7 mouse cellular contexts compared by ENCODE assay signal in the genomic region with DNA sequence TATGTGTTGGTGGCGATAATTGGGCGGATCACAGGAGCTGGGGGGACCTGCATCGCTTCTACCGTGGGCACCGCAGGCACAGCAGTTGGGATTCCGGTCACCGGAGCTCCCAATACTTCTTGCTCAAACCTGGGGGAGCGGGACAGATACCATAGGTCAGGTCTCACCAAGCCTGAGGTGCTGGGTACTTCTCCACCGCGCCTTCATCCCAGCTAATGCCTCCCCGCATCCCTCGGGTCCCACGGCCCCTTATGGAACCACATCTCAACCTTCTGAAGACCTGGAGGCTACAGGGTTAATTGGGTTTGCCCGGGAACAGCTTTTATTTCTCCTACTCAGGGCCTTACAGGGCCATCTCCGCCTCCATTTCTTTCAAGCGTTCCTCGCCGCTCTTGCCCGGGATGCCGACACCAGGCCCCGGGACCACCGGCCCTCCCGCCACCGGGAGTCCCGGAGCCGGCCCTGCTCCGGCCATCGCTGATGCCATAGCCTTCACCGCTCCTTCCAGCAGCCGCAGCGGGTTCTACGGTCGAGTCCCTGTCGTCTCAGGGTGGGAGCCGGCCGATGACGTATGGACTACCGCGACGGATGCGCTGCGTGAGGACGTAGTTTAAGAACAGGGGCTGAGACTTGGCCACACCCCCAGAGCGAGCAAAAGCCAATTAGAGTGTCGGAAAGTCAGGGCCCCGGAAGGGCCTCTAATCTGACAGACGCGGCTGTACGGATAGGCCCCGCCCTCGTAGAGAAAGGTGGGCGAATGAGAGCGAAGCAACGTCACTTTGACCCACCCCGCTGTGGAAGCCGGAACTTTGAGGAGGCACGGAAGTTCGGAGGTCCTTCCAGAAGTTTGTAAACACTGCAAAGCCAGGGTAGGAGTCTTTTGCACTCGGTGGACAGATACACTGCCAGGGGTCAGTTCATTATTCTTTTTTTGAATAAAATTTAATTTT. TPM values are rescaled to one million over a fixed set of nuclear protein-coding genes. Genes with fewer than 3 reads are reported as not detected.
A peak's percentile ranks its signal among the peaks of the same experiment; 100 is the strongest.
DNase-seq lines count a peak whose midpoint lies in the region; ATAC-seq lines count a peak whose summit lies in the region.

Gene Rbm42 (minus strand): TSS at position 727 of the 950 bp plus-strand sequence.

- H3K4me3 ChIP-seq in embryonic facial prominence, embryonic 11.5 days (ENCODE audit: low read depth, low read length): peak within 1 kb of the TSS; percentile 90
- peak within 1 kb of the TSS; percentile 84 for H3K4me3 ChIP-seq in limb, embryonic 10.5 days
- H3K4me3 ChIP-seq in midbrain, embryonic 13.5 days (replicated peaks): peak within 1 kb of the TSS; percentile 88

- H3K36me3 ChIP-seq in embryonic facial prominence, embryonic 11.5 days (replicated peaks; ENCODE audit: control insufficient read depth, insufficient read depth, low read depth, low read length): peaks cover 2% of the 10 kb centered on the region
- H3K36me3 ChIP-seq in limb, embryonic 10.5 days: peaks cover 71% of the 10 kb centered on the region
- peaks cover 63% of the 10 kb centered on the region for H3K36me3 ChIP-seq in midbrain, embryonic 13.5 days

- peak; percentile 99 for DNase-seq in adrenal gland, postnatal 14 days
- peak; percentile 99 for DNase-seq in embryonic facial prominence, embryonic 11.5 days (ENCODE audit: low spot score)
- DNase-seq in kidney, adult 11 months: peak; percentile 99
- peak; percentile 96 for DNase-seq in limb, embryonic 10.5 days (ENCODE audit: low spot score)
- DNase-seq in spleen, adult 12 weeks (ENCODE audit: low spot score): peak; percentile 95

- H3K9ac ChIP-seq in embryonic facial prominence, embryonic 11.5 days (replicated peaks; ENCODE audit: low read length): peak within 1 kb of the TSS; percentile 93
- H3K9ac ChIP-seq in midbrain, embryonic 13.5 days (replicated peaks): peak within 1 kb of the TSS; percentile 90

- H3K9me3 ChIP-seq in embryonic facial prominence, embryonic 11.5 days (replicated peaks; ENCODE audit: control insufficient read depth, low read length): no peaks in the 10 kb centered on the region
- no peaks in the 10 kb centered on the region for H3K9me3 ChIP-seq in limb, embryonic 10.5 days (replicated peaks)
- no peaks in the 10 kb centered on the region for H3K9me3 ChIP-seq in midbrain, embryonic 13.5 days

- no peaks in the 10 kb centered on the region for H3K4me1 ChIP-seq in embryonic facial prominence, embryonic 11.5 days (ENCODE audit: control insufficient read depth, insufficient read depth, low read length)
- H3K4me1 ChIP-seq in limb, embryonic 10.5 days: peaks cover 6% of the 10 kb centered on the region
- H3K4me1 ChIP-seq in midbrain, embryonic 13.5 days (replicated peaks): peaks cover 15% of the 10 kb centered on the region

- peak; percentile 98 for ATAC-seq in embryonic facial prominence, embryonic 11.5 days (replicated peaks; ENCODE audit: insufficient number of reproducible peaks, low FRiP score, low TSS enrichment, low read depth)
- peak; percentile 98 for ATAC-seq in granulocyte monocyte progenitor cell, adult 5-6 weeks (replicated peaks; ENCODE audit: poor library complexity, severe bottlenecking)
- ATAC-seq in midbrain, embryonic 13.5 days: peak; percentile 99

- 2% methylated on average over 59 of the region's 59 CpGs for WGBS in embryonic facial prominence, embryonic 11.5 days
- WGBS in limb, embryonic 10.5 days: 2% methylated on average over 59 of the region's 59 CpGs
- WGBS in midbrain, embryonic 13.5 days: 2% methylated on average over 59 of the region's 59 CpGs

- peak within 1 kb of the TSS; percentile 72 for H3K4me2 ChIP-seq in embryonic facial prominence, embryonic 11.5 days (ENCODE audit: low read depth, low read length)
- peak within 1 kb of the TSS; percentile 97 for H3K4me2 ChIP-seq in midbrain, embryonic 13.5 days (replicated peaks)

- H3K27ac ChIP-seq in embryonic facial prominence, embryonic 11.5 days (replicated peaks; ENCODE audit: low read depth, low read length): no peak within 1 kb of the TSS
- peak within 1 kb of the TSS; percentile 86 for H3K27ac ChIP-seq in limb, embryonic 10.5 days
- H3K27ac ChIP-seq in midbrain, embryonic 13.5 days: peak within 1 kb of the TSS; percentile 77

- no peaks in the 10 kb centered on the region for H3K27me3 ChIP-seq in embryonic facial prominence, embryonic 11.5 days (ENCODE audit: control insufficient read depth, insufficient read depth, low read length)
- no peaks in the 10 kb centered on the region for H3K27me3 ChIP-seq in limb, embryonic 10.5 days (ENCODE audit: low read depth, poor library complexity, severe bottlenecking)
- no peaks in the 10 kb centered on the region for H3K27me3 ChIP-seq in midbrain, embryonic 13.5 days

RNA-seq across cellular contexts. Expression of gene Rbm42, which starts in this region (rescaled TPM):
- 78.2 and 81.2 TPM in 2 replicates for total RNA-seq in adrenal gland, postnatal 14 days (2021)
- 108 and 118 TPM in 2 replicates for polyA plus RNA-seq in embryonic facial prominence, embryonic 11.5 days (2014; fragmentation: Nextera tagmentation; extraction: Ambion mirVana)
- 45.7 and 57.1 TPM in 2 replicates for total RNA-seq in granulocyte monocyte progenitor cell, adult 5-6 weeks (2014; fragmentation: Nextera tagmentation)
- 38.3 and 48.0 TPM in 2 replicates for total RNA-seq in granulocyte monocyte progenitor cell, adult 5-6 weeks (2017)
- polyA plus RNA-seq in limb, embryonic 10.5 days (2016; fragmentation: Nextera tagmentation; extraction: Ambion mirVana): 150 and 151 TPM in 2 replicates
- 130 and 153 TPM in 2 replicates for polyA plus RNA-seq in midbrain, embryonic 13.5 days (2015; fragmentation: Nextera tagmentation; extraction: Ambion mirVana)
